Mouse (Mus musculus): Measurements from ENCODE around the gene Mrpl51.
A peak's percentile ranks its signal among the peaks of the same experiment; 100 is the strongest.

The Mrpl51 gene

DNA sequence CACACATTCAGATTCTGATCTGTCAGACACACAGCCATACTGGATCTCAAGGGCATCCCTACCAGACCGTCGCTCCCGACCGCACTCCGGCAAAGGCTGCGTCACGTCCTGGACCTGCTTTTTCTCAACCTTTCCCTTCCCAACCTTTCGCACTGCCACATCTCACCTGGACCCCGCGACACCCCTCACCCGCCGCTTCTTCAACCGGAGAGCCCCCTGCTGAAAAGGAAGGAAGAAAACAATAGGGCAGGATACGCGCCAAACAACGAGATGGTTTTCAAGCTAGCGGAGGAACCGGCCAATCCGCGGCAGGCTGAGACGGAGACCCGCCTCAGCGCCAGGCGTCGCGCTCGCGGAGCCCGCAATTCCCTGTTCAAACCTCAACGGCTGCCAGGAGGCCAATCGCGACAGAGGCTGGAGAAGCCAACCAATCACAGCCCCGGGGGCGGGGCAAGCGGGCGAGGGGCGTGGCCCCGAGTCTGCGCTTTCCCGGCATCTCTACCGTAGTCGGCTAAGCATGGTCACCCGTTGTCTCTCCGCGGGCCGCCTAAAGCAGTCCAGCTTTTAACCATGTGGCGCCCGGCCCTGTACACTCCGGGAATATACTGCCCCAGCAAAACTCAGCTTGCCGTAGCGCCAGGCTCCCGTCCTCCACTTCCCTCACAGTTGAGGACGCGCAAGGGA lies at the start of gene Mrpl51, which contains the start of gene Ncapd2:
Mrpl51 (plus strand) TSS at position 470 of the 684 bp plus-strand sequence.
Ncapd2 (minus strand) TSS at position 370 of the 684 bp plus-strand sequence.
- TF ChIP-seq GATA4 (IDR thresholded peaks at IDR 0.05; ENCODE audit: insufficient replicate concordance, low read length) = no peak

DNA sequence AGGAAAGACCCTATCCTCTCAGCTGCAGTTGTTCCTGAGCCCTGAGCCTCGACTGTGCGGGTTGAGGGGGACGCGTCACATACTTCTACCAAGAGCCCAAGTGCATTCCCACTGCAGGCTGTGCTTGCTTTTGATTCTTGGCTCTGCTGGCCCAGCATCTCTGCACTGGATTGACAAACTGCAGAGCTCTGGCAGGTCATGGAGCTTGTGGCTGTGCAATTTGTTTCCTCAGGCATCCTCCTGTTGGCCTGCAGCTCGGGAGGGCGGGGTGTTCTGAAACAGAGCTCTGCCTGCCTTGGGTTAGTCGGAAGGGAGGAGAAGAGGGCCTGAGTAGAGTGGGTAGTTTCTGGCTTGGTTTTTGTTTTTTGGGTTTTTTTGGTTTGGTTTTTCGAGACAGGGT lies 49.2 kb upstream of the Mrpl51 start:
- TF ChIP-seq GATA4 (IDR thresholded peaks at IDR 0.05; ENCODE audit: insufficient replicate concordance, low read length) = no peak

DNA sequence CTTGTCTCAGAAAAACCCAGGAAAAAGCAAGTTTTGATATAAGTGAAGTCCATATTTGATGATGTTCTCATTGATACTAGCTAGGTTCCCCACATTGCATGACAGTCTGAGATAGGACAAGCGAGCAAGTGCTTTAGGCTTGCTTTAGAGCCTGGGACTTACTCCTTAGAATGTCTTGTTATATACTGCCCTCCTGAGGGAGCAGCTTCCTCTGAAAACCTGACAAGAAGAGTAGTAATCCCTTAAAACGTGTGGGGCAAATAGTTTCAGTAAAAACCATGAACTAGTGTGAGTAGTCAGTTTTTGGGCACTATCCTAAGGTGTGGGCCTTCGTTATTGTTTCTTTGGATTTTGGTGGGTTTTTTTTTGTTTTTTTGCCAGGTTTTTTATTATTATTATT lies 48.5 kb upstream of the Mrpl51 start:
- no peak for TF ChIP-seq GATA4 (IDR thresholded peaks at IDR 0.05; ENCODE audit: insufficient replicate concordance, low read length)

DNA sequence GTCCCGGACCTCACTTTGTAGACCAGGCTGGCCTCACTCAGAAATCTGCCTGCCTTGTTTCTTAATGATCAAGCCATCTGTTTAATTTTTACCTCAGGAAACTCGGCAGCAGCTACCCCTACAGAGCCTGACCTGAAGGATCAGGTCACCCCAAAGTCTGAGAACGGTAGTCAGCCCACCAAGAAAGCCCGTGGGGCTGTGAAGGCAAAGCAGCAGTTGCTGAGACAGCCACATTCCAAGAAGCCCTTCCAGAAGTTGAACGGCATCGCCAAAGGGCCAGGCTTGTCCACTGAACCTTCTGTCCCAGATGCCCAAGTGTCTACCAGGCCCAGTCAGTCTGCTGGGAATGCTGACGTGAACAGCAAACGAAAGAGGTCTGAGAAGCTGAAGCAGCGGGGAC lies 47.7 kb upstream of the Mrpl51 start:
- no peak for TF ChIP-seq GATA4 (IDR thresholded peaks at IDR 0.05; ENCODE audit: insufficient replicate concordance, low read length)

GRCm38 (mm10) chr6:125145001-125145400 lies 46.6 kb upstream of the Mrpl51 start, which contains the start of gene Iffo1:
Iffo1 (plus strand) TSS chr6:125145241.
- TF ChIP-seq GATA4 (IDR thresholded peaks at IDR 0.05; ENCODE audit: insufficient replicate concordance, low read length) = no peak

DNA sequence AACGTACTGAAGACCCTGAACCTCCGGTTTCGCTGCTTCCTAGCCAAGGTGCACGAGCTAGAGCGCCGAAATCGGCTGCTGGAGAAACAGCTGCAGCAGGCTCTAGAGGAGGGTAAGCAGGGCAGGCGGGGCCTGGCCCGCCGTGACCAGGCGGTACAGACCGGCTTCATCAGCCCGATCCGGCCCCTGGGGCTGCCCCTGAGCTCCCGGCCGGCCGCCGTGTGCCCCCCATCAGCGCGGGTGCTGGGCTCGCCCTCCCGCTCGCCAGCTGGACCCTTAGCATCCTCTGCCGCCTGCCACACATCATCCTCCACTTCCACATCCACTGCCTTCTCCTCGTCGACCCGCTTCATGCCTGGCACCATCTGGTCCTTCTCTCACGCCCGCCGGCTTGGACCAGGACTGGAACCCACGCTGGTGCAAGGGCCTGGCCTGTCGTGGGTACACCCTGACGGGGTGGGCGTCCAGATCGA lies 46.1 kb upstream of the Mrpl51 start:
- no peak for TF ChIP-seq GATA4 (IDR thresholded peaks at IDR 0.05; ENCODE audit: insufficient replicate concordance, low read length)

- TF ChIP-seq GATA4 (IDR thresholded peaks at IDR 0.05; ENCODE audit: insufficient replicate concordance, low read length) = no peak
Observed at GRCm38 (mm10) chr6:125146148-125146547, 45.5 kb upstream of the Mrpl51 start.

GRCm38 (mm10) chr6:125146797-125147196 lies 44.8 kb upstream of the Mrpl51 start:
- no peak for TF ChIP-seq GATA4 (IDR thresholded peaks at IDR 0.05; ENCODE audit: insufficient replicate concordance, low read length)

DNA sequence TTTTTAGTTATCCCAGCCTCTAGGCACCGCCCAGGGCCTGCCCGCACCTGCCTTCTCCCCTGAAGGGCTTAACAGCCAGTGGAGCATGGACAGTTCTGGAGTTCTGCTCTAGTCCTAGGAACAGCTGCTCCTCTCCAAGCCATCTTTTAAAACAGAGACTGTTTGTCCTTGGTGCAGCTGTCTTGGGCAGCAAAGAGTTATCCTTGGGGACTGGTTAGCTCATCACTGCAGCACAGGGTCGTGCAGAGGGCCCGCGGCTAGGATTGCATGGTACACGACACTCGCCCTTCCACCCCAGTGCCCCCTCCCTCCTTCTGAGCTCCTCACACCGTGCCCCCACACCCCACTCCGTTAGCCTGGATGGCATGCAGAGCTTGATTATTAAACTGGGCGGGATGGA lies 44.3 kb upstream of the Mrpl51 start:
- TF ChIP-seq GATA4 (IDR thresholded peaks at IDR 0.05; ENCODE audit: insufficient replicate concordance, low read length) = no peak

GRCm38 (mm10) chr6:125148251-125148925 lies 43.2 kb upstream of the Mrpl51 start:
- peak; percentile 95; the same call in 1 of the 2 replicates for TF ChIP-seq GATA4 (IDR thresholded peaks at IDR 0.05; ENCODE audit: insufficient replicate concordance, low read length)

DNA sequence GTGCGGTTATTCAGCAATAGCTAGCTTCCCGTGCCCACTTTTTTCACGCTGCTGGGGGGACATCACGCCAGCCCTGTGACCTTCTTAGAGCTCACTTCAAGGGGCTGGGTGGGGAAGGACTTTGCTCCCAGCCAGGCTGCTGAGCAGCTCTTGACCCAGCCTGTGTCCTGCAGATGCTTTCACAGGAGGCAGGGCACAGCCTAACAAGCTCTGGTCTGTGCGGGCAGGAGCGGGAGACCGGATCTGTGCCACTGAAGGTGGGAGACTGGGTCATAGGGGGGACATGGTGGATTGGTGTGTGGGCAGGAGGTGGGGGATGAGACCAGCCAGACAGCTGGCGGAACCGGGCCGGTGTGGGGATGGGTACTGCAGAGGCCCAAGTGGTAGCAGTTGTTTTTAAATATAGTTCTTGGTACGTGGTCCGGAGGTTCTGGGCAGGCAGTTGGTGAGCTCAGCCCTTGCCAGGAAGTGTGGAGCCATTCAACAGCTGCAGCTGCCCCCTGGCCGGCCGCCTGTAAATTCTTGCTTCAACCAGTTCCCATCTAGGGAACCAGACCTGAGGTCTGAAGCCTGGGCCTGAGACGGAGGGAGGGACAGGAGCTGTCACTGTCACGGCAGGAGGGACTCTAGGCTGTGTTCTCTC lies 42.6 kb upstream of the Mrpl51 start:
- no peak for TF ChIP-seq GATA4 (IDR thresholded peaks at IDR 0.05; ENCODE audit: insufficient replicate concordance, low read length)

DNA sequence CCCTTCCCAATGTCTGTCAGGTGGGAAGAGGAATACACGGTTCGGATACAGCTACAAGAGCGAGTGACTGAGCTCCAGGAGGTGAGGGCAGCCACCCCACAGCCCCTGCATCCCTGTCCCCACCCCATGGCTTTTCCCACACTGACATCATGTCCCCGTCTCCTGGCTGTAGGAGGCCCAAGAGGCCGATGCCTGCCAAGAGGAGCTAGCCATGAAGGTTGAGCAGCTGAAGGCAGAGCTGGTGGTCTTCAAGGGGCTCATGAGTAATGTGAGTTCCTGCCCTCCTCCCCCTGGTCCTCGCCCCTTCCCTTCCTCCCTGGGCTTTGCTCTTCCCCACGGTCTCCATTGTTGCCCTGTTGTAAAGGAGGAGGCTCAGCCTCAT lies 42.0 kb upstream of the Mrpl51 start:
- no peak for TF ChIP-seq GATA4 (IDR thresholded peaks at IDR 0.05; ENCODE audit: insufficient replicate concordance, low read length)

GRCm38 (mm10) chr6:125152212-125153017 lies 39.2 kb upstream of the Mrpl51 start:
- TF ChIP-seq GATA4 (IDR thresholded peaks at IDR 0.05; ENCODE audit: insufficient replicate concordance, low read length) = no peak

DNA sequence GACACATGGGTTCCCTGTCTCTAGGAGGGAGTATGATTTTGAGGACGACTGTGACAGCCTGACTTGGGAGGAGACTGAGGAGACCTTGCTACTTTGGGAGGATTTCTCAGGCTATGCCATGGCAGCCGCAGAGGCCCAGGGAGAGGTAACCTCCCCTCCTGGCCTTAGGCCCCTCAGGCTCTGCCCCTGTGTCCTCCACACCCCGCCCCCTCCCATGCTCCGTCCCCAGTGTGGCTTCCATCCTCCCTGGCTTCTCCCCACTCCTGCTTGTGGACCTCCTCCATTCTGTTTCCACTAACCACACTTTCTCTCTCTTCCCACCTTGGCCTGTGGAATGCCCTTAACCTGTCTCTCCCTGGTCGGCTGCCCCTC lies 38.6 kb upstream of the Mrpl51 start:
- TF ChIP-seq GATA4 (IDR thresholded peaks at IDR 0.05; ENCODE audit: insufficient replicate concordance, low read length) = no peak

DNA sequence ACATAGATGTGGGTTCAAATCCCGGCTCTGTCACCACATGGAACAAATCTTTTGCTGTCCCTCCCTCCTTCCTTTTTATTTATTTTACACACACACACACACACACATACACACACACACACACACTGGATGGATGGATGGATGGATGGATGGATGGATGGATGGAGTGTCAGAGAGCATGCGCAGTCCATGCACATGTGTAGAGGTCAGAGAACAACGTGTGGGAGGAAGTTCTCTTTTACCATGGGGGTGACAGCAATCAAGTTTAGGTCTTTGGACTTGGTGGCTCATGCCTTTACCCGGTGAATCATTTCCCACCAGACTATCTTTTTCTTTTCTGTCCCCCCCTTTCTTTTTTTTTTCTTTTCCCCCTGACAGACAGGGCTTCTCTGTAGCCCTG lies 37.9 kb upstream of the Mrpl51 start:
- TF ChIP-seq GATA4 (IDR thresholded peaks at IDR 0.05; ENCODE audit: insufficient replicate concordance, low read length) = no peak

All from liver, adult (tissue).